Mouse (Mus musculus): ENCODE measurements around the gene Sorbs1.
A peak's percentile ranks its signal among the peaks of the same experiment; 100 is the strongest.

Gene Sorbs1

GRCm38 (mm10) chr19:40374720-40375119, 138.9 kb downstream of the Sorbs1 start:
- DNase-seq (ENCODE audit: low spot score in 2 of 2) = no peak

- DNase-seq (ENCODE audit: low spot score in 2 of 2) = no peak
These were observed 140.9 kb downstream of the Sorbs1 start for GRCm38 (mm10) chr19:40372679-40373078.

DNA sequence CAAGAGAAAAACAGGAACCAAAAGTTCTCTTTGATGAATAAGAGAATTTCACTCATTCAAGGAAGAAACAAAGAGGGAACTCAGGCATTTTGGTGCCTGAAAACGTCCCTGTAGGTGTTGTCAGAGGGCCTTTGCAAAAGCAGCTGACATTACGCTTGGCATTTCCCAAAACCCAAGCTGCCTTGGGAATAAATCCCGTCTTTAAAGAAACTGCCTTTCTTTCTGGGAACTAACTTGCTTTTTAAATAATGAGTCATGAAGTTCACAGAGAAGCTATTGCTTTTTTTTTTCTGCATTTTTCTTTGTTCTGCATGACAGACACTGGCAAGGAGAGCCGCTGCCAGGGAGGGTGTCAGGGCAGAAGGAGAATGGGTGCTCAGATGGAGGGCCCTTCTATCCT, 141.7 kb downstream of the Sorbs1 start:
- no peak for DNase-seq (ENCODE audit: low spot score in 2 of 2)

DNA sequence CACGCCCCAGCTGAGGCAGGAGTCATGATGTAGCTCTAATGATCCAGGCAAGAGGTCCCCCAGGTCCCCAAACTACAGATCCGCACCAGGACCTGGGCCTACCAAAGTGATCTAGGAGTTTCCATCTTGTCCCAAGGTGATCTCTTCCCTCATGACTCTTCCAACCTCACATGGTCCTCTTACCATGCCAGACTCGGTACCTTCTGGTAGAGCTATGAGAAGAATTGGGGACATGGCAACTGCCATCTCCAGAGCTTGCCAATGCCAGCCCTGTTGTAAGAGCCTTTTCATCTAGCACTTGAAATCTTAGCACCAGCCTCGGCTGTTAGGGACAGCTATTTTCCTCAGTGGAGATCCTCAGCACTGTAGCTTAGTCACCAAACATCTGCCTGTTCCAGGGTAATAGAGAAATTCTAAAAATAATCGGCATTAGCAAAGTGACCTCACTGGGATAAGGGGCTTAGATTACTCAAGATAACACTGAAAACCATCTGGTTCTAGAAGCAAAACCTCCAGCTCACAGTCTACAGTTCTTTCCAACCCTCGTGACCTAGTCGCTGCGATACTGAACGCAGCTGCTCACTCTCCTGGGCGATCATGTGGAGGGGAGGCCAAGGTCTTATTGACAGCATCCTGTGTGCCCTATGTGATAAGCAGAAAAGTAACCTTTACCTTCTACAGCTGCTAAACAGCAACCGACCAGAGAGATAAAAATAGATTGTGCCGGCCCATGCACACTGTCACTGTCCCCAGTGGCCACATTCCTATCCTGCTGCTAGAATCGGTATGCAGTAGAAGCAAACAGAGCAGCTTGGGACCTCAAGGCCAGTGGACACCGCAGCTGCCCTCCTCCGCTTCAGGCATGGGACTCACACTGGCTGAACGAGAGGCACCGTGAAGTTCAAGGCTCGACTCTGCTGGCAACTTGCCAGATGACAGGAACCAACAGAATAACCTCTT, 143.4 kb downstream of the Sorbs1 start:
- no peak for DNase-seq (ENCODE audit: low spot score in 2 of 2)

GRCm38 (mm10) chr19:40368517-40368916, 145.1 kb downstream of the Sorbs1 start:
- no peak for DNase-seq (ENCODE audit: low spot score in 2 of 2)

- peak in 1 of 2 experiments; percentile 39 for DNase-seq (ENCODE audit: low spot score in 2 of 2)
These were observed 147.2 kb downstream of the Sorbs1 start for GRCm38 (mm10) chr19:40366163-40366941.

DNA sequence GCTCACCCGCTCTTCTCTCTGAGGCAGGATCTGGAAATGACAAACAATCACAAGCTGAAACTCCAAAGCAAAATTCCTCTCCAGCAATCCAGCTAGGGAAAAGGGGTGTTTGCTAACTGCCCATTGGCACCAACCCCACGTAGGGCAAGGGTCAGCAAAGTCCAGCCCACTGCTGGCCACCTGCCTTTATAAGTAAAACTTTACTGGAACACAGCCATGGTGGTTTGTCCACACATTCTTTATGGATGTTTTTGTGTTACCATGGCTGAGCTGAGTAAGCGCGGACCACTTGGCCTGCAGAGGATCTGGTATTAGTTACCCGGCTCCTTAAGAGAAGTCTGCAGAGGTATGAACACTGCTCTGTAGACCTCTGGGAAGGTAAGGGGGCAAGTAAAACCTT, 148.4 kb downstream of the Sorbs1 start:
- no peak for DNase-seq (ENCODE audit: low spot score in 2 of 2)

GRCm38 (mm10) chr19:40363447-40363846, 150.1 kb downstream of the Sorbs1 start:
- DNase-seq (ENCODE audit: low spot score in 2 of 2) = no peak

- no peak for DNase-seq (ENCODE audit: low spot score in 2 of 2)
These were observed 151.2 kb downstream of the Sorbs1 start for GRCm38 (mm10) chr19:40362203-40362865.

GRCm38 (mm10) chr19:40359712-40360394, 153.7 kb downstream of the Sorbs1 start:
- no peak for DNase-seq (ENCODE audit: low spot score in 2 of 2)

DNA sequence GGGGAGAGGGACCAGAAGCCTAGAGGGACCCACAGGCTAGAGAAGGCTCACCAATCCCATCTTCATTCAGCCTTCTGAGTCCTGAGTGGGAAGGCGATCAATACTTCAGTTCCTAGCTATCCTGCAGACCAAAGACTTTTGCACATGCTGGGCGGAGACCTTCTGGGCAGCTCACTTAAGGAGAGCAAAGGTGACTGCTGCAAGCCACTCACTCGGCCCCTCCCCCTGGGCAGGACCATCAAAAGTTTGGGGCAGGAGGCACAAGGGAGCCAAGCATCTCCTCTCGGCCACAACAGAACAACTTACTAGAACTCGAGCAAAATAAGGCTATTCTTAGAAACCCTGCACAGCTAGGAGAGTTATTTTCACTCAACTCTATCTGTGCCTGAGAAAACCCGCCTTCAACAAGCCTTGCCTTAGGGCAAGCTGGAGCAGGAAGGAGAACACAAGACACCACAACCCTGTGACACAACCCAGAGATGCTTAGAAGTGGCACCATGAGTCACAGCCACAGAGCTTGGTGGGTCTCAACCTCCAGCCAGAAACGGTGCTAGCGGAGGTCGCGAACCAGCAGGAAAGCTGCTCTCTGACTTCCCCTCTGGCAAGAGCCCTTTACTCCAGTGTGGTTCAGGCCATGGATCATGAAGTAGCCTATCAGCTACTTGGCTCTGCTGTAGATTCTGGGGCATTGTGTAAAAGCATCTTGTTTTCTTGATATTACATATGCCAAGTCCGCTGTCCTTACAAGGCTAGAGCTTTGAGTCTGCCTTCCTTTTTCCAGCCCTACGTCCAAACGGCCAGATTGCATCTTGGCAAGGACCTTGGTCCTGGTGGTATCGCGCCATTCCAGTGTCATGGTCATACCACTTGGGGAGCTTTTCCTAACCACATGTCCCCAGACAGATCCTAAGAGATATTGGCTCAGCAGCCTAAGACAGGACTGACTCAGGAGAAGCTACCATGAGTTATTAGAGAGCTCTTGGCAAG, 156.8 kb downstream of the Sorbs1 start:
- DNase-seq (ENCODE audit: low spot score in 2 of 2) = no peak

DNA sequence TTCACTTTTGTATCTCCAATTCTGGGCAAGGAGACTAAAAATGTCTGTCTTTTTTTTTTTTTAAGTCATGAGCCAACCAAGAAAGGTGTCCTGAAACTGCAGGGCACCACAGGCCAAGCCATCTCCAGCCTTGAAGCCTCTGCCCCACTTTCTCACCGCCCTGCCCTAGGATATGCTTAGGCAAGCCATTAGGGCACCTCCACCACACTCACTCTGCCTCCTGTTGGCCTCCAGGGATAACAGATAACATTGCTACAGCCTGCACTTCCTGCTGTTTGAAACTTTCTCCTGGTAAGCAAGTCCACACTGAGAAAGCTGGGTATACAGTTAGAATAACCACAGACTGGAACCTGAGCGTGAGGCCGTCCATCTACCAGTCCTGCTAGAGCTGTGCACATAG, 158.5 kb downstream of the Sorbs1 start:
- no peak for DNase-seq (ENCODE audit: low spot score in 2 of 2)

- DNase-seq (ENCODE audit: low spot score in 2 of 2) = no peak
These were observed 161.6 kb downstream of the Sorbs1 start for GRCm38 (mm10) chr19:40352006-40352405.

DNA sequence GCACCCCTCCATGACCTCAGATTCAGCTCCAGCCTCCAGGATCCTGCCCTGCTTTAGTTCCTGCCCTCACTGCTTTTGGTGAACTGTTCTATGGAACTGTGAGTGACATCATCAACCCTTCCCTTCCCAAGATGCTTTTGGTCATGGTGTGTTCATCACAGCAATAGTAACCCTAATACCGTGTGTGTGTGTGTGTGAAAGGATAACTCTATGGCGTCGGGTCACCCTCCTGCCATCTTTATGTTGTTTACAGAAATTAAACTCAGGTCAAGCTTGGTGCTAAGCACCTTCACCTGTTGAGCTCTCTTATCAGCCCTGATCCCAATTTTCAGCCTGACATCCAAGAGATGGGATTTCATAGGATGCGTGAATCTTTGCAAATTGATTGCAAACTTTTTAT, 162.7 kb downstream of the Sorbs1 start:
- DNase-seq (ENCODE audit: low spot score in 2 of 2) = no peak

- DNase-seq (ENCODE audit: low spot score in 2 of 2) = no peak
These were observed 163.6 kb downstream of the Sorbs1 start for GRCm38 (mm10) chr19:40349713-40350671.

DNA sequence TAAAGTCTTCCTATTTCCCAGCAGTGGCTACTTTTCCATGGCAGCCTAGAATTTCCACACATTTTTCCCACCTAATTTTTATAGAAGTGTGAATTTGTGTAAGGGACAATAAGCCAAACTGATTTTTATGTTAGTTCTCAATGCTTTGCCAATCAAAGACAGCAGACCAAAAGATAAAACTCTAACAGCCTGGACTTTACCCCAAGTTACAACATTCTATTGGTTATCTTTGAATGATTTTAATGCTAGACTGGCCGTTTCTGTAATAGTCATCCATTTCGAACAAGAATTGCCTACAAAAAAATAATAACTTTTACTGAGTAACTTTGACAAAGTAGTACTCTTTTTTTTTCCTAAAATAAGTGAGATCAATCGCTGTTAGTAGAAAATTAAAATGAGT, 164.3 kb downstream of the Sorbs1 start:
- DNase-seq (ENCODE audit: low spot score in 2 of 2) = no peak

- DNase-seq (ENCODE audit: low spot score in 2 of 2) = no peak
These were observed 164.9 kb downstream of the Sorbs1 start for GRCm38 (mm10) chr19:40348652-40349051.

GRCm38 (mm10) chr19:40348175-40348574, 165.4 kb downstream of the Sorbs1 start:
- no peak for DNase-seq (ENCODE audit: low spot score in 2 of 2)

- DNase-seq (ENCODE audit: low spot score in 2 of 2) = no peak
These were observed 166.7 kb downstream of the Sorbs1 start for GRCm38 (mm10) chr19:40346908-40347307.

Data from spleen, postnatal 14 days (tissue).